Mouse (Mus musculus): ENCODE measurements around the gene Arl4a. TPM values are rescaled to one million over a fixed set of nuclear protein-coding genes. Genes with fewer than 3 reads are reported as not detected.

Gene Arl4a
- total RNA-seq, 2 experiments from 2014 or later, result 73.8 to 81.3 TPM

DNA sequence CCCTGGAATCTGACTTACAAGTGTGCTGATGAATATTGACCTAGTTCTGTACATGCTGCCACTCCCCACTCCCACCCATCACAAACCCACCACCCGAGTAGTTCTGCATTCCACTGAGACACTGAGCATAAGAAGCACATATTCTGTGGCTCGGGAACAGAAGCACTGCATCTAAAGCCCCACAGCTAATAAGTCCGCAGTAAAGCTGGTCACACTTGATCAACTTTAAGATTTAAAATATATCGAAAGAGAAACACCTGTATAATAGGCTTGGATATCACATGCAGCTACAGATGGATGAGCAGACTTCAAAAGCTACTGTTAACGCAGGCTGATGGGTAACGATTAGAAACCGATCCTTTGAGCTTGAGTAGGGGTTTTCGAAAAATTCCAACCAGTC lies 78.7 kb downstream of the Arl4a start:
- DNase-seq, result no peak

DNA sequence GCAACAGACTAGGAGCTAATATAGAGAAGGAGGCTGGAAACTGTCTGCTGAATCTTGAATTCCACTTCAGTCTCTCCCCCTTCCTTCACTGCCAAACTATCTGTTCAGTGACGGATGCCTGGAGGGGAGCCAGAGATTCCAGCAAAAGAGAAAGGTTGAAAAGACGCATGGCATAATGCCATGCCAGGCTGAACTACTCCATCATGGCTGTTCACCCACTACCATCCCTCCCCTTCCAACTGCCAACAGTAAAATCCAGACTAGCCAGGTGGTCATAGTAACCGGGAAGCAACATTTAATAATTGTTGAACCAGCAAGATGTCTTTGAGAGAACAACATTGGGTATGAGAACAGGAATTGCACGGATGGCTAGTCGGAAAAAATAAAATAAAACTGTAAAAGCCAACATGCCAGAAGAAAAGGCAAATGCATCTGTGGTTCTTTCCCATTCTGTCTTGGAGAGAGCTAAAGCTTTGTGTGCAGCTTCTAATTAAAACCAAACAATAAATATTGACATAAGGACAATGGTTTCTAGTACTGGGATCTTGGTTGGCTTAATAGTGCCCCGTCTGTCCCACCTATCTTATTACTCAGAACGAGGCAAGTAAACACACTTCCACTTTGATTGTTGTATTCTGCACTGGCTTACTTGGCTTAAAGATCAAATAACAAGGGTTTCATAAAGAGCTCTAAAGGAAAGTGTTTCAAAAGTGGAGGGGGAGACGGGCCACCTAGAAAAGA lies 79.7 kb downstream of the Arl4a start:
- peak; percentile 43 to 74 for DNase-seq

- peak; percentile 26 to 57 for DNase-seq
These were observed 81.4 kb downstream of the Arl4a start for GRCm38 (mm10) chr12:39956396-39956795.

Other genes starting within 250 kb of the Arl4a start
- gene Scin, start 96.2 kb upstream of the Arl4a start, total RNA-seq (2021), result 1 to 10 TPM in 1 of 2 experiments, under 1 TPM in 1; 0.73 to 1.7 TPM
- not detected for gene Lsmem1, start 161.5 kb upstream of the Arl4a start, total RNA-seq (2021)
- gene Ifrd1, start 210.5 kb upstream of the Arl4a start, total RNA-seq (2021), result 100 to 1,000 TPM; 150 to 205 TPM